Mouse (Mus musculus) kidney, embryonic 14.5 days (tissue): ENCODE measurements at regions not wholly inside any gene's neighbourhood (a gene's known extent, or its start where the extent isn't known, plus 50 kb on each side); places are given as distances from the start of the nearest gene placed in this dataset.

Source experiments
- ATAC-seq: fragments of 200-750 bp; cut with Nextera tagmentation; 2 replicates; pipeline ENCODE4 v1.8.0; 2017; ENCODE audit warnings: moderate number of reproducible peaks, mild to moderate bottlenecking, moderate TSS enrichment, moderate library complexity; ENCODE audit not compliant: low FRiP score, low TSS enrichment
- H3K27ac ChIP-seq: fragments of 300-500 bp; sonication (generic); 2 replicates; pipeline ENCODE4 v1.5.1; 2014; ENCODE audit warnings: low read depth, mild to moderate bottlenecking, low read length, moderate library complexity, mixed read lengths
- H3K27me3 ChIP-seq: fragments of 300-500 bp; sonication (generic); 2 replicates; pipeline ENCODE4 v1.6.1; 2014; ENCODE audit warnings: mild to moderate bottlenecking, low read length; ENCODE audit not compliant: control insufficient read depth, insufficient read depth
- H3K36me3 ChIP-seq: fragments of 300-500 bp; sonication (generic); 2 replicates; pipeline ENCODE4 v1.6.1; 2014; ENCODE audit warnings: low read length, mixed read lengths; ENCODE audit not compliant: control insufficient read depth, insufficient read depth
- H3K4me1 ChIP-seq: fragments of 300-500 bp; sonication (generic); 2 replicates; pipeline ENCODE4 v1.6.1; 2014; ENCODE audit warnings: low read length, mixed read lengths; ENCODE audit not compliant: control insufficient read depth, insufficient read depth
- H3K4me2 ChIP-seq: fragments of 300-500 bp; sonication (generic); replicated peaks from 2 replicates; pipeline ENCODE4 v1.6.1; 2014; ENCODE audit warnings: low read depth, mild to moderate bottlenecking, low read length
- H3K4me3 ChIP-seq: fragments of 300-500 bp; sonication (generic); 2 replicates; pipeline ENCODE4 v1.5.1; 2014; ENCODE audit warnings: mild to moderate bottlenecking, low read length
- H3K9ac ChIP-seq: fragments of 300-500 bp; sonication (generic); 2 replicates; pipeline ENCODE4 v1.6.1; 2014; ENCODE audit warnings: low read depth, mild to moderate bottlenecking, low read length, moderate library complexity
- H3K9me3 ChIP-seq: fragments of 300-500 bp; sonication (generic); 2 replicates; pipeline ENCODE4 v1.6.1; 2016; ENCODE audit warnings: low read length; ENCODE audit not compliant: control insufficient read depth
- WGBS: fragments of 180-500 bp; shearing (Covaris S2); extraction: QIAGEN DNeasy Blood & Tissue Kit; methylation state at CpG from one replicate; pipeline ENCODE4 v1.1.7; 2014; 5-methylcytosine and 5-hydroxymethylcytosine counted together

DNA sequence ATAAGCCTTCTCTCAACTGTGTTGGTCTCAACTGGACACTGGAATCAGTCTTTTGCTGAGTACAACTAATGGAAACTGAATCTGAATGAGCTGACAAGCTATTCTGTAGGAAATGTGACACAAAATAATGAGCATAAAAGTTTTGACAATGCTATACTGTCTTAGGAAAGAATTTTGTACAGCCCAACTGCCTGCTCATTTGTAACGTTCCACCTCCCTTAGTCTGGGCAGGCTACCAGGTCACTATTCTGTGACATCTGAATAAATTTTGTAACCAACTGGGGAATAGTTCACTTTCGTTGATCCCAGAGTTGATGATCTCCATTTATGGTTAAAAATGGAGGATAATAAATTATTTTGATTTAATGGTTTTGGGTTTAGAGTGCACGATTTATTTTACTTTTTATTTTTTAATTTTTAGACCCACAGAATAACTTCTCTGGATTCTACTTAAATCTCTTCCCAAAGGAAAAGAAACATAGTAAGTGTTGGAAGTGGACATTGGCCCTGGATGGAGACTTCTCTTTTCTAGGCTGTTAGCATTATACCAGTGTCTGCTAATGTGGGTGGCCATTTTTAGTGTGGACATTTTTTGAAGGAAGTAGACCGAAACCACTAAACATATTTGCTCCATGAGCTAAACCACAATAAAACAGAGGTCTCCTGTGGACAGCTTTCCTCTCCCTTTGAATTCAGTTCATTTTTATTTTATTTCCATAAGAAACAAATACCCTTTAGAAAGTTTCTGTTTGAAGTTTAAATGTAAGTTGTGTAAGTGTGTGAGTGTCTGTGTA lies 1697.8 kb downstream of the Efnb2 start:
- Histone ChIP-seq H3K36me3 (no peaks in the 10 kb centered on the region), H3K27ac (no peak overlapping the region), H3K27me3 (no peaks in the 10 kb centered on the region), H3K4me1 (no peaks in the 10 kb centered on the region), H3K4me3 (no peak overlapping the region), H3K4me2 (no peak overlapping the region), H3K9ac (no peak overlapping the region), H3K9me3 (no peaks in the 10 kb centered on the region)
- no peak for ATAC-seq
- 61% methylated on average over 4 of the region's 4 CpGs for WGBS

DNA sequence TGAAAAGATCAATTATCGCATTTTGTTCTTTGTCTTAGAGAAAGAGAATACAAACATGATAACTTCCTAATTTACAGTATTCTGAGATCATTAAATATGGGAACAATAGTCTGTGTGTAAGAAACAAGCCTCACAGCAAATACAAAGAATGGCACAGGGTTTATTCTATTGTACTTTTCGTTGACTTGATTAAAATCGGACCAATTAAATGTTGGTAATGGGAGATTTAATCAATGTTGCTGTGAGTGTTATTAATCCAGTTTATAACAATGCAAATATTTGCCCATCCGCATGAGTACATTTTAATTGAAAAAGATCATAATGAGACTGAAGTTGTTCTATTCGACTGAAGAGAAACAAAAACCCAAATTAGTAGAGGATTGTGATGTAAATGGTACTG lies 1703.0 kb downstream of the Efnb2 start:
- Histone ChIP-seq H3K9me3 (no peaks in the 10 kb centered on the region), H3K4me2 (no peak overlapping the region), H3K4me3 (no peak overlapping the region), H3K9ac (no peak overlapping the region), H3K27ac (no peak overlapping the region), H3K27me3 (no peaks in the 10 kb centered on the region), H3K36me3 (no peaks in the 10 kb centered on the region), H3K4me1 (no peaks in the 10 kb centered on the region)
- 91% methylated on average over 5 of the region's 5 CpGs for WGBS
- ATAC-seq = no peak

DNA sequence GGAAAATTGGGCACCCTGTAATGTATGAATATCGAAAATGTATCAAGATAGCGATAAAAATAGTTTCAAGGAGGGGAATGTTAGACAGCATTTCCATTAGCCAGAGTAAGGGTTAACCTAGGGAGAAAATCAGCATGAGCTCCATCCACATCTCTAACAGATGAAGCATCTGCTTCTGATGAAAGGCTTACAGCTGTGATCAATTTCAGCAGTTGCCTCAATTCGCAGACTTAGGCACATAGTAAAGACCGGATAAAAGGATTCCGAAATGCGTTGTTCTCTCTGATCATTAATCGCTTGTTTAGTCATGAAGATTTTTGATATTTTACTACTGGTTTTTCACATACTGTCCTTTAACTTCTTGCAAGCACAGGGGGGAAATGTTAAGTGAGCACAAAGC lies 1706.8 kb downstream of the Efnb2 start:
- no peaks in the 10 kb centered on the region for H3K27me3 ChIP-seq
- WGBS = 86% methylated on average over 7 of the region's 7 CpGs
- no peak for ATAC-seq

DNA sequence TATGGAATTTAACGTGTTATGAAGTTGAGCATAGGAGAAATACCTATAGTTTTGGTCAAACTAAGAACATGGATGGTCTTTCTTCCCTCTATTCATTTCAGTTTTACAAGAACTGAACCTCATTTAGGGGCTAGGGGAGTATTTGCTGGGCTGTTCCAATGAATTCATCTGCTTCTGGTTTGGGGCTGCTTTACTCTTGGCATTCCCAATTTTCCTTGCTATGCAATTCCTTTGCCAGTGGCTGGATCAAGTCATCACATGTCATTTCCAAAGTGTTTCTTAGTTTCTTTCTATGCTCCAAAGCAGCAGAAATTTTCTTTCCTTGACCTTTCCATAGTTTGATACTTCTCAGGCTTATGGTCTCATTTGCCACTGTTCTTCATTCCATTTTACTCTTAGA lies 1738.6 kb downstream of the Efnb2 start:
- no peaks in the 10 kb centered on the region for H3K36me3 ChIP-seq
- no peak for ATAC-seq
- 84% methylated on average over 1 of the region's 1 CpGs for WGBS

More for the DNA sequence above, 1706.8 kb downstream of the Efnb2 start:
- no peaks in the 10 kb centered on the region for H3K36me3 ChIP-seq
- no peak overlapping the region for H3K4me3 ChIP-seq
- no peaks in the 10 kb centered on the region for H3K4me1 ChIP-seq
- no peak overlapping the region for H3K27ac ChIP-seq
- H3K9me3 ChIP-seq = no peaks in the 10 kb centered on the region
- no peak overlapping the region for H3K9ac ChIP-seq
- H3K4me2 ChIP-seq = no peak overlapping the region

DNA sequence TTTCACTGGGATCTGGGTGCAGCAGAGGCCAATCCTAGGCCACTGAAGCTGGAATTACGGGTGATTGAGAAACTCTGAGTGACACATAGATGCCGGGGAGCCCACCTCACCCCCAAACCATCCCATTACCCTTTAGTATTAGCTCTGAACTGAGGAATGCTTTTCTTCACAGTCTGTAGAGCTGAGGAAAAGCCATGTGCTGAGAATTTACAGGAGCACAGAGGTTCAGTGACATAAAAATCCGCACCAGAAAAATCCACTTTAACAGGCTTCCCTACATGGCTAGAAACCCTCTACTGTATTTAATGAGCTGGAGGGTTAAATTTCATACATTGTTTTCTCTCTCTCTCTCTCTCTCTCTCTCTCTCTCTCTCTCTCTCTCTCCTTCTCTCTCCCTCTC lies 1753.4 kb downstream of the Efnb2 start:
- H3K4me3 ChIP-seq = no peak overlapping the region
- no peak for ATAC-seq
- no peak overlapping the region for H3K9ac ChIP-seq
- no peak overlapping the region for H3K4me2 ChIP-seq
- 40% methylated on average over 3 of the region's 3 CpGs for WGBS
- H3K27me3 ChIP-seq = no peaks in the 10 kb centered on the region
- no peak overlapping the region for H3K27ac ChIP-seq
- no peaks in the 10 kb centered on the region for H3K4me1 ChIP-seq
- H3K36me3 ChIP-seq = no peaks in the 10 kb centered on the region
- H3K9me3 ChIP-seq = no peaks in the 10 kb centered on the region

More for the DNA sequence above, 1738.6 kb downstream of the Efnb2 start:
- Histone ChIP-seq H3K9ac (no peak overlapping the region), H3K4me1 (no peaks in the 10 kb centered on the region), H3K4me2 (no peak overlapping the region), H3K9me3 (no peaks in the 10 kb centered on the region), H3K4me3 (no peak overlapping the region), H3K27ac (no peak overlapping the region), H3K27me3 (no peaks in the 10 kb centered on the region)

DNA sequence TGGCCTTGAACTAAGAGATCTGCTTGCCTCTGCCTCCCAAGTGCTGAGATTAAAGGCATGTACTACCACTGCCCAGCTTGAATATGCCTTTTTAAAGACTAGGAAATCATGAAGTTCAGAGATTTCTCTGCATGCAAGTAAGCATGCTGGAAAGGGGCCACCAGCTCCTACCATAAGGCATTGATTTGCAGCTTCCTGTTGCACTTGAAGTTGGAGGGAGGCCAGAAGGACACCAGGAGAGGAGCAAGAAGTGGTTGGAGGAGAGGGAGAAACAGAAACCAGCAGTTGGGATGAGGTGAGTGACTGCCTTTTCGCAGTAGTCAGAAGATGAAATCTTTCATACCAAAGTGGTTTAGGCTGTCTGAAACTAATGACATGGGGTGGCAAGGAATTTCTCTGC lies 1769.6 kb downstream of the Efnb2 start:
- Histone ChIP-seq H3K27ac (no peak overlapping the region), H3K27me3 (no peaks in the 10 kb centered on the region), H3K9ac (no peak overlapping the region), H3K4me2 (no peak overlapping the region), H3K4me3 (no peak overlapping the region), H3K9me3 (no peaks in the 10 kb centered on the region), H3K4me1 (no peaks in the 10 kb centered on the region), H3K36me3 (no peaks in the 10 kb centered on the region)
- no peak for ATAC-seq
- WGBS = 85% methylated on average over 1 of the region's 1 CpGs

DNA sequence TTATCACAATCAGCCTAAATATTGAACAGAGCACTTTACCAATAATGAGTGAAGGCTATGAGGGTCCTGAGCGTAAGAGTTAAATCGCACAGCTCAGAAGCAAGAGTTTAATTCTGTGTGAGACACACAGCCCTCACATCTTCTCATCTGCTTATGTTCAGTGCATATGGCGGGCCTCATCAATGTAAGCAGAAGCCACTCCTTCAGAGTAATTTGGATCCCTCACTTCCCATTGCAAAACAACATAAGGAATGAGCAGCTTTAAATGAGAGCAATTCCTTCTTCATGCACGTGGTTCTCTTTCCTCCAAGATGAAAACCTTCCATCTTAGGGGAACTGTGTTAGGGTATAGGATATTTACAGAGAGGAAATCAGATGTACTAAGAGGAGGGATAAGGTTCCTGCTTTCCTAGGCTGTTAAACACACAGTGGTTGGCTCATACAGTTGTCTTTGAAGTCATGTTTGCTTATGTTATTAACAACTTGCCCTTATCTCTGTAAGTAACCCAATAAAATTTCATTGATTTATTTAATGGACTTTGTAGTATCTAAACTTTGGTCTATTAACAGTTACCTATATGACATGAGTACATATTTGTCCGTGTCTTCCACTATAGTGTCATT lies 1774.2 kb downstream of the Efnb2 start:
- no peak overlapping the region for H3K9ac ChIP-seq
- no peak overlapping the region for H3K4me3 ChIP-seq
- ATAC-seq = no peak
- no peaks in the 10 kb centered on the region for H3K9me3 ChIP-seq
- H3K4me1 ChIP-seq = no peaks in the 10 kb centered on the region
- no peak overlapping the region for H3K27ac ChIP-seq
- 87% methylated on average over 5 of the region's 5 CpGs for WGBS
- H3K36me3 ChIP-seq = no peaks in the 10 kb centered on the region
- no peaks in the 10 kb centered on the region for H3K27me3 ChIP-seq
- H3K4me2 ChIP-seq = no peak overlapping the region

DNA sequence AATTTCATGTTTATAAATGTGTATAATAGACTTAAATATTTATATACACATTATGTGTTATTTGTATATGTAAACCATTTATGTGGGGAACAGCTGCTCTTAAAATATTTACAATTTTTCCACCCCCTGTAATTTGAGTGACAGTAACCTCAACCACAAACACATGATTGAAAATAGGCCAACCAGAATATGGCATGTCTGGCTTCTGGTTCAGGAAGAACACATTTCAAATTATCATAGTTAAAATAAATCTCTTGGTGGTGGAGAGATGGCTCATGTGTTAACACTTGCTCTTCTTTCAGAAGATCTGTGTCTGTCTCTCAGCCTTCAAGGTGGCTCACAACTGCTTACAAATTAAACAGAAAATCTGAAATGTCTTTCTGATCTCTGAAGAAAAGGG lies 1776.2 kb downstream of the Efnb2 start:
- H3K27ac ChIP-seq = no peak overlapping the region
- H3K27me3 ChIP-seq = no peaks in the 10 kb centered on the region
- H3K4me1 ChIP-seq = no peaks in the 10 kb centered on the region
- ATAC-seq = no peak
- H3K4me2 ChIP-seq = no peak overlapping the region
- H3K9me3 ChIP-seq = no peaks in the 10 kb centered on the region
- no peak overlapping the region for H3K9ac ChIP-seq
- H3K36me3 ChIP-seq = no peaks in the 10 kb centered on the region
- H3K4me3 ChIP-seq = no peak overlapping the region

DNA sequence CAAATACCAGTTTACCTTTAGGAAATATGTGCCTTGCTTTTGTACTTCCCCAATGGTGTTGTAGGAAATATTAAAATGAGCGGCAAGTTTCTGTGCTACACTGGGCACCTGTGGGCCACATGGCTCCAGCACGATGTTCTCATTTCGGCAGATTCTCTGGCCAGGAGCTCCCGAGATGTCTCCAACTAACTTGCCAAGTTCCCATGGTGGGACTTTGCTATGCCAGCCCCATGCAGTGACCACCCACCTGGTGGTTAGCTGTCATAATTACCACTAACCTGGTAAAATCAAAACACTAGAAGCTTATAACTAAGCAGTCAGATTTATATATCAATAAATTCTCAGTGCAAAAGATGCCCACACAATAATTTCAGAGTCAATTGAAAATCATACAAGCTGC lies 1777.5 kb upstream of the Slc10a2 start:
- Histone ChIP-seq H3K9me3 (no peaks in the 10 kb centered on the region), H3K27ac (no peak overlapping the region), H3K4me3 (no peak overlapping the region), H3K9ac (no peak overlapping the region), H3K27me3 (no peaks in the 10 kb centered on the region), H3K36me3 (no peaks in the 10 kb centered on the region), H3K4me1 (no peaks in the 10 kb centered on the region), H3K4me2 (no peak overlapping the region)
- 97% methylated on average over 4 of the region's 4 CpGs for WGBS
- no peak for ATAC-seq
